Mouse (Mus musculus) NIH3T3 (cell line): ENCODE measurements around the gene Abcb1b.
"Not testable (repeated sequence)": the region's sequence is repeated elsewhere in the genome, so short reads cannot be mapped to it uniquely, and the experiment has no call there.

Source experiments
- DNase-seq: peaks from one replicate; pipeline ENCODE4 v3.0.0-alpha.2; 2012; ENCODE audit warnings: low read depth

The Abcb1b gene

DNA sequence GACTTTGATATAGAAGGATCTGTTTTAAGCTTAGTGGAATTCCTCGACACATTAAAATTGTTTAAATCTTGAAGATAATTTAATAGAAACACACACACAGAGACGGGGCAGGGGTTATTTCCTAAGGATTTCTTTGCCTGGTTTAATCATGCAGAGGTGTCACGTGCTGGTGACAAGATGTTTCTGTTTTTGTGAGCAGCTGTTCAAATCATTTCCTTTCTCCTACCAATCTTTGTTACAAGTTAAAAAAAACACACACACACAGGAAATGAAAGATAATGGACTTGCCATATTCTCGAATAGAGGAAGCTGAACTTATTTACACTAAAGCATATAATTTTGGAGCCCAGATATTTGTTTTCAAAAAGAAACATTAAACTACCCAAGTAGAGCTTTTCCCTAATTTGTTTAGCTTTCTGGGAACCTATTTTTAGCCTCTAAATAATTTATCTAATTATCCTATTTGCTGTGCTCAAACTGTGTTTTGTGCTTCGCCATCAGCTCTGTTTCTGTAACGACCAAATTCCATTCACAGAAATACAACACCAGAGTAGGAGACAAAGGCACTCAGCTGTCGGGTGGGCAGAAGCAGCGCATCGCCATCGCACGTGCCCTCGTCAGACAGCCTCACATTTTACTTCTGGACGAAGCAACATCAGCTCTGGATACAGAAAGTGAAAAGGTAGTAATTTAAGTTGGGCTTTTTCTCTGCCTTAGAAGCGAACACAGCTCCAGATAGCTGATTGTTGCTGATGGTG is 65.8 kb downstream of the Abcb1b start:
- no peak for DNase-seq

DNA sequence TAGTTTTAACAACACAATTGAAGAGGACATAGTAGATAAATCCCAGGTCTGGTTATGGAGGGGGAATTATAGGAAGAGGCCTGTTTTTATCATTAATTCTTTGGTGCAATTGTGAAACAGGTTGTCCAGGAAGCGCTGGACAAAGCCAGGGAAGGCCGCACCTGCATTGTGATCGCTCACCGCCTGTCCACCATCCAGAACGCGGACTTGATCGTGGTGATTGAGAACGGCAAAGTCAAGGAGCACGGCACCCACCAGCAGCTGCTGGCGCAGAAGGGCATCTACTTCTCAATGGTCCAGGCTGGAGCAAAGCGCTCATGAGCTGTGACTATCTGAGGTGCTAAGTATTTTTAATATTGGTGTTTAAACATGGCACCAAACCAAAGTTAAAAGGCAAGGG is 67.7 kb downstream of the Abcb1b start:
- not testable (repeated sequence) for DNase-seq

DNA sequence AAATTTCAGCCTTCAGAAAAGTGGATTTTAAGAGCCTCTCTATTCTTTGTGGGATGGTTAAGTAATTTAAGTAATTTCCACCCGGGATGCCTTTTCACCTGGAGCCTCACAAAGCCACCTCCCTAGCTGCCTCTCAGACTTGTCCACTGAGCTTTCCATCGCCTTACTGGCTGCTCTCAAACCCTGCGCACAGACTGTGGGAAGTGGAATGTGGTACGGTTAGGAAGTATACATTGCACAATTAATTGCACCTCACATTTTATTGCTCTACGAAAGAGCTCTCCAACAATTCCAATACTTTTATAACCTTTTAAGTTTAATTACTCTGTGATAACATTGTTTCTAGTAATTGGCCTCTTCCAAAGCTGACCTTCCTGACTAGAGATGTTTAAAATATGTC is 68.4 kb downstream of the Abcb1b start:
- DNase-seq = no peak

DNA sequence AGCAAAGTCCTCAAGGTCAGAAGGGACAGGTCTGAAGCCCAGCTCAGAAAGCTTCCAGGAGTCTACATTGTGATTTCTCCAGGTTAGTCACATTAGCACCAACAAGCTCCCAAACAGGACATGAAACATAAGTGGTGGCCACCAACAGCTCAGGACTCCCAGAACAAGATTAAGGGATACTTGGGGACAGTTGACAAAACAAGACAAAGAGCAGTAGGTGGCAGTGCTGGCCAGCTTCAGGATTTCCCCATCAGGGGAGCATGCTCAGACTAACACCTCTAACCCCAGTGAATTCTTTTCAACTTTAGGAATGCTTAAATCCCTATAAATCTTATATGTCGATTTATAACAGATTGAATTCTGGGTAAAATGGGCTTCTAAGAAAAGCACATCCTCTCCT is 70.1 kb downstream of the Abcb1b start:
- DNase-seq = peak; percentile 21

- DNase-seq = no peak
These were observed 75.3 kb downstream of the Abcb1b start for GRCm38 (mm10) chr5:8872979-8873915.

GRCm38 (mm10) chr5:8877086-8877485 is 79.1 kb downstream of the Abcb1b start:
- peak; percentile 44 for DNase-seq

- DNase-seq = no peak
These were observed 79.9 kb downstream of the Abcb1b start for GRCm38 (mm10) chr5:8877800-8878199.

GRCm38 (mm10) chr5:8885837-8886236 is 87.9 kb downstream of the Abcb1b start:
- no peak for DNase-seq

DNA sequence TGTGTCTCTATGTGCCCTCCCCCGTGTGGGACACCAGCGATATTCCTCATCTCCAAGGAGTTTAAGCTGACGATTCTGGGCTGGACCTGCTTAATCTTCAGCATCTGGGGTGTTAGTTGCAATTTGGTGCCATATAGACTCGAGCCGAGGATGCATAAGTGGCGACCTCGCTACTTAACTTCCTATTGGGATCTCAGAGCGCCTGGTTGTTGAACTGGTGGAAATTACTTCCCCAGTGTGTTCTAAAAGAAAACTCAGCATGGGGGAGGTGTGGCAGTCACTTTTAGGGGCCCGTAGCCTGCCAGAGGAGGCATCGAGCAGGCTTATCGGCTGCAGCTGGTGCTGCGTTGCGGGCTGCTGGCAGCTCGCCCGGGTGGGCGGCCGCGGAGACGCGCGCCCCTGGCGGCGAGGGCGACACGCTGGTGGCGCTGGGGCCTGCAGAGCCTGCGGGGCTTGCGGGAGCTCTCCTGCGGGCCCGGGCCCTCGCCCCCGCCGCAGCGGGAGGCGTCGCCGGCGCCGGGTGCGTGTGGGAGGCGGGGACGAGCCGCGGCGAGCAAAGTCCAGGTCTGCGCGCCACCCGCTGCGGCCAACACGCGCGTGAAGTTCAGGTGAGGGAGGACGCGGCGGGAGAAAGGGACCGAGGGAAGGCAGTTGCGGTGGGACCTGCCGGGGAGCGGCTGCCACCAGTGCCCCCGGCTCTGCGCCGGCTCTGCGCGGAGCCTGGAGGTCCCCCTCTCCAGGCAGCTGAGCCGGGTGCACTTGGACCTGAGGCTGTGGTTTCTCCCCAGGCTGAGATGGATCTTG is 95.6 kb downstream of the Abcb1b start, which contains the start of gene Abcb4:
Gene Abcb4 (plus strand): TSS at position 418 of the 804 bp plus-strand sequence.
- no peak for DNase-seq

- no peak for DNase-seq
These were observed 96.1 kb downstream of the Abcb1b start for GRCm38 (mm10) chr5:8894104-8894425.

- no peak for DNase-seq
These were observed 96.9 kb downstream of the Abcb1b start for GRCm38 (mm10) chr5:8894641-8895490.

DNA sequence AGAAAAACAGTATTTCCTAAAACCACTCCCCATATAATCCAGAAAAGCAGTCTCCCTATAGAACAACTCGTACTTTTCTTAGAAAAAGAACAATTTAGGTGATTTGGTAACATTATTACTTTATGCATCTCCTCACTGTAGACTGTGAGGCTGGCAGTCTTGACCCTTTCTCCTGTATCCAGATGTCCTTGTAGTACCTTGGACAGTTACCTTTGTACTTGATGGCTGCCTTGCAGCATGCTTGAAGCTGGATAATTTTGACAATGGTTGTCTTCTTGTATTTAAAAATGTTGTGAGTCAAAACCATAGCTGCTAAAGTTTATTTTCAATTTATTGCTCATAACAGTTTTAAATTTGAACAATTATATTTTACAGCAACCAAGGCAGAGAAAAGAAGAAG is 98.3 kb downstream of the Abcb1b start:
- peak; percentile 39 for DNase-seq

- no peak for DNase-seq
These were observed 100.3 kb downstream of the Abcb1b start for GRCm38 (mm10) chr5:8898246-8898645.

- no peak for DNase-seq
These were observed 103.1 kb downstream of the Abcb1b start for GRCm38 (mm10) chr5:8901001-8901400.

DNA sequence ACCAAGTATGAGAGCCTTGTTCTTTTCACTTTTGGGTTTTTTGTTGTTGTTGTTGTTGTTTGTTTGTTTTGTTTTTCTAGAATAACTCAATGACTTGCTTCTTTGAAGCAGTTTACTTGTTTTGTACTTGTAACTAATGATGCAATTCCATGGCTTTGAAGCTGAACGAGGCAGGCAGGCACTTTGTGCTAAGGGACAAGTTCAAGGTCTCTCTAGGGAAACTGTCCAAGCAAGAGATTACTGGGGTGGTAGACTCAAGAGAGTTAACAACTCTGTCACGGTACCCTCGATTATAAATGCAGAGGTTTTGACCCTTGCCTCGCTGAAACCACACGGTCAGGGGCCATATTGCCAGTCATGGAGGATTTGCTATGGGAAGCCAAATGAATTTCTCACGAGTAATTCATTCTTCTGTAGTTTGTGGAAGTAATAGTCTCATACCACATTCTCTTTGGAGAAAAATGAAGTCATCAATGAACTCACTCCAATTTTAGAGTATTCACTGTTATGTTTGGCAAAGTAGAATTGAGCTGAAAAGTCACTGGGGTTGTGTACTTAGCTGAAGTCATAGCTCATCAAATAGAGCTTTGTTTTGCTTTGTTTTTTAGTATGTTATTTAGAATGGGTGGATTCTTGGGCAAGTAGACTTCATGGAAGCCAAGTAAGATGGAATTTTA is 104.3 kb downstream of the Abcb1b start:
- peak; percentile 12 for DNase-seq

GRCm38 (mm10) chr5:8904539-8904938 is 106.6 kb downstream of the Abcb1b start:
- no peak for DNase-seq

DNA sequence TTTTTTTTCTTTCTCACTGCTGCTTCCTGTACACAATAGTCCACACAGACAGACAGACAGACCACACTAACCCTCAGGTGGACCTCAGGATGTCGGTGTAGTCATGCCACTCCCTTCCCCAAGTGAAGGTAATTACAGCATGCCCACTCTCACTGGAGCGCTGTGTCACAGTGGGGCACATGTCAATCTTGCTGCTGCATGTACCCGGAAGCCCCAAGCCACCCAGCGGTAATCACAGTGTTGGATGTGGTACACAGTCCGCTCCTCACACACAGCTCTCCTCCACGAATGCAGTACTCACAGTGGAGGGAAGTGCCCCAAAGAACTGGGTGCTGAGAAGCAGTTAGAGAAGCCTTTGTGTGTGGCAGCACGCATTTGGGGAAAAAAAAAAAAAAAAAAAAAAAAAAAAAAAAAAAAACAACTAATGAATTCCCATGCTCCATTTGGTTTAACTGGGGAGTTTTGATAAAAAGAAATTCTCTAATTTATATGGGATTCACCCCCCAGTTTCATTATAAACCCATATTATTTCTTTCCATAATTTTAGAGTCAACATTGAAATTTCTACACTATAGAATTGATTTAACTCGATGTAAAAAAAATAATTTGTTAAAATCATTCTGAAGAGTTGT is 113.7 kb downstream of the Abcb1b start:
- no peak for DNase-seq
